Mouse (Mus musculus): ENCODE data around the gene Pcsk5. TPM values are rescaled to one million over a fixed set of nuclear protein-coding genes. Genes with fewer than 3 reads are reported as not detected.

Pcsk5 gene
- total RNA-seq, 2 experiments from 2014 or later, result 13.9 to 15.6 TPM

DNA sequence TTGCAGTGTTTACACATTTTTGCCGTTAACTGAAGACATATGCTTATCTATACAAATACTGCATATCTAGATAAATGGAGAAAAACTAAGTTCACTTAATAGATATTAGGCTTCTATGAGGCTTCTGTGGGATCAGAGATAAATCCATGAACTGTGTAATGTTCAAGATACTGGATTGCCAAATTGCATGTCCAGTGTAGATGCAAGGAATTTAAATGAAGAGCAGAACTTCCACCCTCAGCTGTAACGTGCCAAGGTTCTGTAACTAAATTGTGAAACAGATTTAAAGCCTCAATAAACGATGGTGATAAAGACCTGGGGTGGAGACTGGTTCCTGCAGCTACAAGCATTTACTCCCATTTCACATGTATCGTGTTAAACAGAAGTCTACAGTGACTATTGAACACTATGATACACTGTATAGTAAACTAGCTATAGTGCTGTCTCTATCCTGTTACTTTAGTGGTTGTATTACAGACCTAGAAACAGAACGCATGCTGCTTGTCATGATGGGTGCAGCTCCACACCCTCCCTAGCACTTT, 23.9 kb downstream of the Pcsk5 start:
- DNase-seq (ENCODE audit: low spot score in 2 of 2), result no peak

DNA sequence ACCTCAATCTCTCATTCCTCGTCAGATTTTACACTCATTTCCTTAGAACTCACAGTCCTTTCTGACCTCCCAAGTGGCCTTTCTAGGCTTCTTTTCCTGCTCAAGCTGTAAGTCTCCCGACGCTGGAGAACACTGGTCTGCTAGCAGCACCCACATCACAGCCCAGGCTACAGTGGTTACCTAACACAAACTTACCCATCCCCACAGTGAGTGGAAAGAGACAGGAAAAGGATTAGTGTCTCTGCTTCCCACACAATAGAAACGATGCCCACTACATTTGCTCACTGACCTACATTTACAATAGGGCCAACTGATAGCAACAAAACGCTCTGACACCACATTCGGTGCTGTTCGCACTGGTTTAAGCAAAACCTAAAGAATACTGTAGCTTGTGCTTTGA, 24.8 kb downstream of the Pcsk5 start:
- DNase-seq (ENCODE audit: low spot score in 2 of 2), result no peak

DNA sequence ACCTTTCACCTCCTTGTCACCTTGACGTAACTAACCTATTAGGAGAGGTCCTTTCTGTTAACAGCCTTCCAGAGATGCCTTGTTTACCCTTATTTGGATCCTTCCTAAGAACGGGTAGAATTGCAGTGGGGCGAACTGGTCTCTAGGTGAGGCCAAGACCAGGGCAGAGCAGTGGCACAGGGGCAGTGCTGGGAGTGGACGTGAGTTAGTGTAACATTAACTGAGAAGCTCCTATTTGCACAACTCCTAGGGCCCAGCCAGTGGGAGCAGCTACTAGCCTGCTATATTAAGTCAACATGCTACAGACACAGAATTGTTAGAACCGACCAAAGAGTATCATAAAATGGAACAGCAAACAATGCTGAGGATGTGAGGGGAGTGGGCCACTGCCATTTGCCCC, 30.8 kb downstream of the Pcsk5 start:
- no peak for DNase-seq (ENCODE audit: low spot score in 2 of 2)

DNA sequence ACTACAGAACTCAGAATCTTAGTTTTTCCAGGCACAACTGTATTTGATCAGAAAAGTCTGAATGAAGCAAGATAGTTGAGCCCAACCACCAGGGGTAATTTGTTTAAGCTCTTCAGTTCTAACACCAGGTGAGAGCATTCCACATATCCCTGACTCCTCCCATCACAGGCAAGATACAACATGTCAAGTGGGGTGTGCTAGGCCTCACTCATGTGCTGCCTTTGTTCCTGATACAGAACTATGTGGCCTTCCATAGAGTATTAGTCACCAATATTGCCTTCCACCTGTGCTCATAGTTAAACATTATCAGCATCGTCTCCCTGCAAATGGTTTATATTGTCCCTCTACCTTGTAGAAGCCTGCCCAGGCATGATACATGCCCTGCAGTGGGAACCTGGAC, 36.6 kb downstream of the Pcsk5 start:
- DNase-seq (ENCODE audit: low spot score in 2 of 2), result no peak

DNA sequence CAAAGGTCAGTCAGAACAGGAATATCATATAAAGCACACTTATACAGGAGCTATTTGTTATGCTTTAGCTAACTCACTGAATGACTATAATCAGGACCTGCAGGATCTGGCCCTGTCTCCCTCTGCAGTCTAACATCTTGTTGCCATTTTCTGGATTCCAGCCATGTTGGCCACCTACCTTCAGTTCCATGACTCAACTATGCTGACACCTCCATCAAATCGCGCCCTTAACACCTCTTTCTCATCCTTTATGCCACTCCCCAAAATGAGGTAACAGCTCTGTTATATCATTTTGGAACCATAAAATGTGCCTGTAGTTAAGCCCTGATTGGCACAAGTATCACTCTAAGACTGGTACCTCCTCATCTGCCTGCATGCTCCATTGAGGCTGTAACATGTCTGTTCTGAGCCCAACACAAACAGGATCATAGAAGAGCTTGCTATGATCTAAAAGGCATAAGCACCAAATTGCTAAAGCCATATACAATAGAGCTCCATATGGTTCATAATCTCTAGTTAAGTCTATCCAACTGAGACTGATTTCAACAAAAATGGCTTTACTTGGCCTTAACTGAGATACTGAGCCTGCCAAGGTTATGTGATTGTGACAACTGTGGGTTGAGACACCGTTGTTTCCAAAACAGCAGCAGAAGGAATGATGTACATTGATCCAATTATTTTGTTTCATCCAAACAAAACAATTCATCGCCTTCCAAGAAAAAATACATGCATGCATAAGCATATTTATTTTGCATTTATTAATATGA, 37.8 kb downstream of the Pcsk5 start:
- DNase-seq (ENCODE audit: low spot score in 2 of 2), result no peak

DNA sequence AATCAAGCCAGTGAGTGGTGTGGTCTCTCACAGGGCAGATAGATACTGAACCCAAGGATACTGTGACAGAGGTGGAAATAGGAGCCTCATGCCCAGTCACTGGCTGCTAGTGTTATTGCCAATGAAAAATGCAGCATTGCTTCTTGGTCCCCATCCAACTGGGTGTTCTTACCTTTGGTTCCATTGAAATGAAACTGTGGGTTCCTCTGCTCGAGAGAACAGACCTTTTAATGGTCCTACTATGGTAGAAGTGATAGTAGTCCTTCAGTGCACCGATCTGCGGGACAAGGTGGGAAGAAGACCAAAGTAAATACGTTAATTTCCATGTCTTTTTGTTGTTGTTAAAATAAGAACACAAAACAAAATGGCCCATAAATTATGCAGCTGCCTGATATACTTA, 44.0 kb downstream of the Pcsk5 start:
- no peak for DNase-seq (ENCODE audit: low spot score in 2 of 2)

DNA sequence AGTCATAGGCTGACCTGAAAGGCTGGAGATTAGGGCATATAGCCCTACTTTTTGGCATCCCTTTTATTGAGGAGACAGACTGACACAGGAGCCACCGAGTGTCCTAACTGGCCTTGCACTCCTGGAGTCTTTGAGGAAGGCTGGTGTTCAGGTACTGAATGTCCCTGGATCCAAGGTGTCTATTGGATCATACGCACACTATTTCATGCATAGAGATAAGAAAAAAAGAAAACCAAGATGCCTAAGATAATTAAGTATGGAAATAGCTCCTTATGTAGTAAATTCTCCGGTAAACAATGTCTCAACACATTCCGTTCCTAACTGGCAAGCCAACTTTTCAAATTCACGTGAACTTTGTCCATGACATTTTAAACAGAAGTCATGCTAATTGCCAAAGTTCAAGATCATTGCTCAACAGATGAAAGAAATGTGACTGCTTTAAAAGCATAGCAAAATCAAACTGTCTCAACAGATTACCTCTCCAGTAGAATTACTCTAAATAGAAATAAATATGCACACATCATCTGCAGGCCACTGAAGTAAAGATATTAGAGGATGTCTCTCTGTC, 45.9 kb downstream of the Pcsk5 start:
- DNase-seq (ENCODE audit: low spot score in 2 of 2), result no peak

DNA sequence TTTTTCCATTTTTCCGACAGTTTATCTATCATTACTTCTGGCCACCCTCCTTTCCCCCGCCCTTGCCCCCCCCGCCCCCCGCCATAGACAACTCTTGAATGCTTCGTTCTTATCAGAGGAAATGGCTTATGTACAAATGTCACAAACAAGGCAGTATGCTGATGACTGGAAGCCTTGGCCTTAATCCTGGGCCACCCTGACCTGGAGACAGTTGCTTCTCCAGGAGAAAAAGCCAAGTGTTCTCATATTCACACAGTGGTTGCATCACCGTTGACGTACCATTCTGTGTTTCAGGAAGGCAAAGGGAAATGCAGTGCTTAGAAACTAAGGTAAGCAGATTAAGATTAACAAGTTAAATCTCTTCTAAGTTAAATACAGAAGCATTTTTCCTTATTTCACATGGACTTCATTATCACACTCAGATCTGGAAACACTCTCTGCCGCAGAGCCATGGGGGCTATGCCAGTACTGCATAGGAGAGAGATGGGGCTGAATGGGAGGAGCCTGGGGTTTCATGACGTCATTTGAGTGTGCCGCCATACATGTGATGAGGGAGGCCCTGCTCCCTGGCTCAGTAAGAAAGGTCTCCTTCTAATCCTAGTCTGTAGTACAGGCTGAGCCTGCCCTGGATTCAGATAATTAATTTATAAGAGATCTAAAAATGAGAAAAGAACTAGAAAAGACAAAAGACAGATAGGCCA, 48.7 kb downstream of the Pcsk5 start:
- DNase-seq (ENCODE audit: low spot score in 2 of 2), result no peak

DNA sequence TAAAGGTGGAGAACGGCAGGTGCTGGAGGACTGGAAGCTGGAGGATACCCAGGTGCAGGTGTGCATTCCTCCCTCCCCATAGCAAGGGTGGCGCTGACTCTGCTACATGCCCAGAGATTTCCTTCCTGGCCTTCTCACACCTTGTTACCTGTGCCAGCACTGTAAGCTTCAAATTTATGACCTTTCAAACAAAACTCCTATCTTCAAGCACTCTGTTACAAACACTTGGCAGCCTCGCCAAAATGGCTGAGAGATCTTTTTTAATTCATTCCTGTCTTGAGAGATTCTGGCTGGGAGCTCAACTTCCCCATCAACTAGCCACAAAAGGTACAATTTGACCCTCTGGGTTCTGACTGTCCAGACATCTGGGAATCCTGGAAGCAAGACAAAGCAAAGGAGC, 50.7 kb downstream of the Pcsk5 start:
- no peak for DNase-seq (ENCODE audit: low spot score in 2 of 2)

DNA sequence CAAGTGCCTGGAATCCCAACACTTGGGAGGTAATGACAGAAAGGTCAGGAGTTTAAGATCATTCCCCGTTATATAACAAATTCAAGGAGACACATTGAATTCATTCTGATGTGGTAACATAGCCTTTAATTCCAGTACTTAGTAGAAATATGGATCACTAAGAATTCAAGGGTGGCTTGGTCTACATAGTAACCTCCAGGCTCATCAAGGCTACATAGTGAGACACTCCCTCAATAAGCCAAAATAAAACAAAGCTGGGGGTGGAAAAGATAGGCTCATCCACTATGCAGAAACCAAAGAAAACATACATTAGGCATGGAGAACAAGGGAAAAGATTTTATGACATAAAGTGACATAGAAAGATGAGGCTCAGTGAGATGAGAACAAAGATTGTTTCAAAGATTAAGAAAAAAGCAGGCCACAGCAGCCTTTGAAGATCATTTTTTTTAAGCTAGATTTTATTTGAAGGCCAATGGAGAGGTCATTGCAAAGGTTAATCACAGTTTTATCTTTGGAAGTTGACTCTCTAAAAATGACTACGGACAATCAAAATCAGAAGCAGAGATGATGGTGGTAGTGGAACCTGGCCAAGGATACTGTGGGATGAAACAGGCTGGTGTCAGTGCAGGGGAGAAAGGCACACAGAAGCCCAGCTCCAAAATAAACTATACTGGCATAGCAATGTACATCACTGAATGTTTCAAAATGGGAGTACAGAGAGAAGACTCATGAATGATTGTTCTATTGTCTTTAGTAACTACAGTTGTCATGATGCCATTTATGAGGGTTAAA, 52.8 kb downstream of the Pcsk5 start:
- DNase-seq (ENCODE audit: low spot score in 2 of 2), result no peak

DNA sequence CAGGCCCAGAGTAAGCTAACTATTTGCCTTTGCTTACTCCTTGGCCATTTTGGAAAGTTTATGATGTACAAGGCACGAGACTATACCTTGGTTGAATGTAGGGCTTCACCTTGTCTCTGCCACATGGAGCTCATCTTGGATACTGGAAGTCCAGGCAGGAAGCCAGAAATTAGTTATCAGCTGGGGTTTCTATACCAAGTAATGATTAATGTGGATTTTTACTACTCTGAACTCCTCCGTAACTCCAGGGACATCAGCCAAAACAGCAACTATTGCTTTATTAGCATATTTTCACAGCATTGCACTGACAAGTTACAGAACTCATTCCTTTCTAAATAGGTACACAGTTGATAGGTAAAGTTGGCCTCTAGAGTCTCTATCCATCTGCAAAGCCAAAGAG, 54.2 kb downstream of the Pcsk5 start:
- DNase-seq (ENCODE audit: low spot score in 2 of 2), result no peak

DNA sequence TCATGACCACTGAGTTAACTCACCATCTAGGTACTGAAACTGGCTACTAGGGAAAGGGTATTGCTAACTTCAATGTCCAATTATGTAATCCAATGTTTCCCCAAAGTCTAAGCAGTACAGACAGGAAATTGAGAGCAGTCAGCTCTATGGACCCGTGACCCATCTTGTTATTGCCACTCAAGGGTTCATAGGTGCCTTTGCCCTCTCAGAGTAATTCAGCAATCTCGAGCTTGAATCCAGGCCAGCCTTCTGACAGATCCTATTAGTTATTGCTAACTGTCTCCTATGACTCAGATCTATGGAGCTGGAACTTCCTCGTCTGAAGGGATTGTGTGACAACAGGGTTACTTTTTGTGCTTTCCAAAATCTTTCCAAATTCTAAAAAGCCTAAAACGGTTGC, 56.1 kb downstream of the Pcsk5 start:
- no peak for DNase-seq (ENCODE audit: low spot score in 2 of 2)

DNA sequence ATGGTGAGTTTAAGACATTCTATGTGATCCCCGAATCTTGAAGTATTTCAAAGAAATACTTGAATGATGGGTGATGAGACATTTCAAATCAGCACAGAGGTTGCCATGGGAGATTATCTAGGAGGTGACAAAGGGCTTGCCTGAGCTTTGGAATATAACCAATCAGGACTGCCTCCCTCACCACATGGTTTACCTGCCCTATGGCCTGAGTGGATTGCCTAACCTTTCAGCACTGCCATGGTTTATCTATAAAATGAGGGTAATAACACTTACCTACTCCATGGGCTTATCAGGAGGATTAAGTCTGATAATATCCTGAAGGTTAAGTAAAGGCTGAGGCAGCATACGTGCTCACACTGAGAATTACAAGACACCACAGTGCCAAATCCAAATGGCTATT, 61.5 kb downstream of the Pcsk5 start:
- no peak for DNase-seq (ENCODE audit: low spot score in 2 of 2)

DNA sequence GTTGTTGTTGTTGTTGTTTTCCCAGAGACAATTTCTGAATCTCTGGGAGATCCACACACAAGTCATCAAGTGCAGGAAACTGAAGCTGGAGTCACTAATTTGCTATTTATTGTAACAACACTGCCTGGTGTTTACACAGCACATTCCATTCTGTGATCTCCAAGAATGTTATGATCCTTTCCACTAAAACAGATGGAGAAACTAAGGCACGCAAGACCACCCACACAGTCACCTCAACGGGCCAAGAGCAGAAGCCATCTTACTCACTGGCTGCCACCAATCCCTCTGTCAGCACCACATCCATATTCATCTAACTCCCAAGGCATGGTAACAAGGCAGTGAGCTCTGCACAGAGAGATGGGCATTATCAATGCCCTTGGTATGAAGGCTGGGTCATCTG, 62.3 kb downstream of the Pcsk5 start:
- no peak for DNase-seq (ENCODE audit: low spot score in 2 of 2)

DNA sequence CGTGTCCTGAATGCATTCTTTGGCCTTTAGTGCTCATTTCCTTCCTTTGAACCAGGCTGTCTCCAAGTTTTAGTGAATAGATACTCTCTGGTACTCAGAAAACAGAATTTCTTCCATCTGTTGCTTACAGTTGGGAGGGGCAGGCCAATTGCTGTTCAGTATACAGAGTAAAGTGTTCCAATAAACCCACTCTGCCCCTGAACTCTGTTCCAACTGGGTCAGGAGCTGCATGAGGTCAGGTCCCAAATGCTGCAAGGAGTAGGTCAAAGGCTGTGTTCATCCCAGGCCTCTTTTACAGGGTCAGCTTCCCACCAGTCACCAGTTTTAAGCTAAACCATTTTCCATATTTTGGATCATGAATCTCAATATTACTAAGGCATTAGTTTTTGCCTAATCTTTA, 63.4 kb downstream of the Pcsk5 start:
- no peak for DNase-seq (ENCODE audit: low spot score in 2 of 2)

DNA sequence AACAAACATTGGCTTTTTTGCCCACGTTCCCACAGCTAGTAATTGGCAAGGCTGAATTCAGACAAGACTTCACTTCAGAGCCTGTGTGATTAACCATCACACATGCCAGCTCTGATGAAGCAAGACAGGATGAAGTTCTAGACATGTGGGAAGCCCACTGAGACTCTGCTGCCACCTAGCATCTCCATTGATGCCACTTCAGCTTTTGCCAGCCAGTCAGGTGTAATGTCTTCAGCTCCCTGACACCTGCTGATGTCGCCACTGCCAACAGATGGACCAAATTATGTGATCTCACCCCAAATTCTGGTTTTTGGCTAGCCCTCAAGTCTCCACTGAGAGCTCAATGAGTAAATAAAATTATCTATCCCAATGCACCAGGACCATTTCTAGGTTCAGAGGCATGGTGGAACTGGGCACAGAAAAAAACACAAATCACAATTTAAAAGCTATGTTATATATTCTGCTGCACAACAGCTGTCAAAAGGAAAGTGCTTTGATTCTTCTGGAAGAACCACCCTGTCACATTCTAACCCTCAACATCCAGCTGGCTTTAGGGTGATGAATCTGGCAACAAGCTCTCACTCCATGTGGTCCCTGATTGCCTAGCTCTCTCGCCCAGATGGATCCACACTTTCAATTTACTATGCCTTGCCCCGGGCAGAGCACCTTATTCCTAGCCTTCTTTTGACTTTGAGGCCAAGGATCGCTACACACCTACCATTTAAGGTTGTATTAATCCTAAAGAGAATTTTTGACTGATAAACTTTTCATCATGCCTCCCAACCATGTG, 67.6 kb downstream of the Pcsk5 start:
- no peak for DNase-seq (ENCODE audit: low spot score in 2 of 2)

DNA sequence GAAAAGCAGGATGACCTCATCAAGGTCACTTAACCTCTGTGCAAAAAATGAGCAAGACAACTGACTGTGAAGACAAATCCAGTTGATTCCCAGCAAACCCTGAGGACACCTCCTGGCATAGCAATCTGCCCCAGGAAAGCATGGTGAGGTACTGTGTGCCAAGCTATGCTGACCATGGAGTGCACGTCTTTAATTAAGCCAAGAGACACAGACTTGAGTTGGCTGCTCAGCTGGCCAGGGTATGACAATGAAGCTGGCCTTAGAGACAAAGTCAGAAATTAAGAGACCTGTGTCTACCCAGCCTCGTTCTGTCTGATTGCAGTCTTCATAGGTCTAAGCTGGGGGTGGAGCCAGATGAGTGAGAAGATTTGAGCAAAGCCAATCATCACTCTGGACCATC, 72.4 kb downstream of the Pcsk5 start:
- no peak for DNase-seq (ENCODE audit: low spot score in 2 of 2)

DNA sequence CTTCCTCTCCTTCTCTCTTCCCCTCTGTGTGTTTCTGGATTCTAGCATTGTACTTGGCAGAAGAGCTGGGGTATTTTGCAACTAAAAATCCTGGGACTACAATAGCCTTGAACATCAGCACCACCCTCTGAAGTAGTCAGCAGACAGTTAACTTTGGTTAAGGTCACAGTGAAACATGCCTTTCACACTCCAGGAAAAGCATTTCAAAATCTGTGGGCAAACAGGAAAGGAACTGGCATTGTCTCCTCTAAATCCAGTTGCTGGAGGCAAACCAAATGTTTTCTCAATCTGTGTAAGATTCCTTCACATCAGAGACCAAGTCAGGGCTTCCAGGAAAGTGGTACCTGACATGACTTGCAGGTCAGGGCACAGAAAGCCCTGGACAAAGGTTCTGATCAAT, 74.7 kb downstream of the Pcsk5 start:
- DNase-seq (ENCODE audit: low spot score in 2 of 2), result no peak

DNA sequence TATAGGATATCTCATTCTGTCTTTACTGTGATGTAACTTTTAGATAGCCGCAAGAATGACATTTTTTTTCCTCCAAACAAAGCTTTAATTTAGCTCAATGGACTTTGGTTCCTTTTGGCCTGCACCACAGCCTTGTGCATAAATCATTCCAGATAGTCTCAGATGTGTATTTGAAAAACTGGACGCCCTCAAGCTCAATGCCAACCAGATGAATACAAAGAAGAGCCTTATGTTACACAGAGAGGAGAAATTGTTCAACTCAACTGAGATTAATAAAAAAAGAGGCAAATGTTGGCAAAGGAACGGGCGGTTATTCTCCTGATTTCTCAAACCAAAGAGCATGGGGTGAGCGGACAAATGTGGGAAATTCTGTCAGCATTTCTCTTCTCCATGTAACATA, 75.8 kb downstream of the Pcsk5 start:
- no peak for DNase-seq (ENCODE audit: low spot score in 2 of 2)

DNA sequence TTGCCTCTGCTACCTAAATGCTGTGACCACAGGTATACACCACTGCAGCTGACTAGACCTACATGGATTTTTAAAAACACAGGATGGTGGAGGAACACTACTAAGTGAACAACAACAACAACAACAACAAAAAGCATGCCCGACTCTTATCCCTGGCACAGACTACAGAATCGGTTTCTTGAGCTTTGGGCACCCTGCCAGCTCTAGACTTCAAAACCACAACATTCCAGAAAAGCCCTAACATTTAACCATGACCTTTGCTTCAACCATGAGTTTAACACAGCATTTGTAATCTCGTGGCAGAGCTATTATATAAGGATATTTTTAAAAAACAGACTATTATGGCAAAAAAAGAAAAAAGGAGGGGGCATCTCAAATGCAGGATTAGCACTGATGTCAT, 84.6 kb downstream of the Pcsk5 start:
- no peak for DNase-seq (ENCODE audit: low spot score in 2 of 2)

DNA sequence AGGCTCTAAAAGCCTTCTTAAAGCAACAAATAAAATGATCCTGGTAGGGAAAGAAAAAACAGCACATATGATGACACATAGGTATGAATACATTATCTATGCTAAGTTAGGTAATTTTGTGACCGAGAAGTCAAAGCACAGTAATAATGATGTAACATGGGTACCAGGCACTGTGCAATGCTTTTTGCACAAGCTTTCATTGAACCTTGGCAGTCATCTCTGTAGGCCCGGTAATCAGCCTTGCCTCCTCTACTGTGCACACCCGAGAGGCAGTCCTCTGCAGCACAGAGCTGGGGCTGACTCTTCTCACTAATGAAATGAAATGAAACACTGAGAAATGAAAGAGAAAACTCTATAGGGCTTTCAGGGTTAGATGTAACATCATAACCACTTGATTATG, 89.1 kb downstream of the Pcsk5 start:
- DNase-seq (ENCODE audit: low spot score in 2 of 2), result no peak
